Mouse (Mus musculus): ENCODE results near the gene Adamts7.

The Adamts7 gene

GRCm38 (mm10) chr9:90162926-90163748 is at the start of gene Adamts7:
TSS of gene Adamts7 (plus strand) at chr9:90163069.
- TF ChIP-seq GATA4 (IDR thresholded peaks at IDR 0.05; ENCODE audit: insufficient replicate concordance, low read length), result no peak

GRCm38 (mm10) chr9:90113151-90113550 is 49.7 kb upstream of the Adamts7 start:
- TF ChIP-seq GATA4 (IDR thresholded peaks at IDR 0.05; ENCODE audit: insufficient replicate concordance, low read length), result no peak

GRCm38 (mm10) chr9:90113651-90114566 is 49.0 kb upstream of the Adamts7 start:
- no peak; the same call in 1 of the 2 replicates for TF ChIP-seq GATA4 (IDR thresholded peaks at IDR 0.05; ENCODE audit: insufficient replicate concordance, low read length)

- TF ChIP-seq GATA4 (IDR thresholded peaks at IDR 0.05; ENCODE audit: insufficient replicate concordance, low read length), result no peak
Observed at GRCm38 (mm10) chr9:90114567-90115307, 48.1 kb upstream of the Adamts7 start, which contains the start of gene Morf4l1. TSS of gene Morf4l1 (minus strand) at chr9:90114774.

GRCm38 (mm10) chr9:90115308-90115700 is 47.6 kb upstream of the Adamts7 start:
- no peak for TF ChIP-seq GATA4 (IDR thresholded peaks at IDR 0.05; ENCODE audit: insufficient replicate concordance, low read length)

GRCm38 (mm10) chr9:90117234-90117633 is 45.6 kb upstream of the Adamts7 start:
- TF ChIP-seq GATA4 (IDR thresholded peaks at IDR 0.05; ENCODE audit: insufficient replicate concordance, low read length), result no peak

- no peak for TF ChIP-seq GATA4 (IDR thresholded peaks at IDR 0.05; ENCODE audit: insufficient replicate concordance, low read length)
Observed at GRCm38 (mm10) chr9:90122246-90122740, 40.6 kb upstream of the Adamts7 start.

GRCm38 (mm10) chr9:90124156-90124872 is 38.6 kb upstream of the Adamts7 start:
- no peak for TF ChIP-seq GATA4 (IDR thresholded peaks at IDR 0.05; ENCODE audit: insufficient replicate concordance, low read length)

- TF ChIP-seq GATA4 (IDR thresholded peaks at IDR 0.05; ENCODE audit: insufficient replicate concordance, low read length), result no peak; the same call in 1 of the 2 replicates
Observed at GRCm38 (mm10) chr9:90124873-90125245, 38.0 kb upstream of the Adamts7 start.

GRCm38 (mm10) chr9:90125416-90126099 is 37.3 kb upstream of the Adamts7 start:
- TF ChIP-seq GATA4 (IDR thresholded peaks at IDR 0.05; ENCODE audit: insufficient replicate concordance, low read length), result no peak

- TF ChIP-seq GATA4 (IDR thresholded peaks at IDR 0.05; ENCODE audit: insufficient replicate concordance, low read length), result no peak
Observed at GRCm38 (mm10) chr9:90126260-90127010, 36.4 kb upstream of the Adamts7 start.

GRCm38 (mm10) chr9:90127146-90127545 is 35.7 kb upstream of the Adamts7 start:
- TF ChIP-seq GATA4 (IDR thresholded peaks at IDR 0.05; ENCODE audit: insufficient replicate concordance, low read length), result no peak; the same call in 1 of the 2 replicates

GRCm38 (mm10) chr9:90128636-90129201 is 34.1 kb upstream of the Adamts7 start:
- no peak for TF ChIP-seq GATA4 (IDR thresholded peaks at IDR 0.05; ENCODE audit: insufficient replicate concordance, low read length)
